Mouse (Mus musculus) hindbrain, embryonic 16.5 days (tissue): ENCODE results near the gene Serpina3n. TPM values are rescaled to one million over a fixed set of nuclear protein-coding genes. Genes with fewer than 3 reads are reported as not detected.
A peak's percentile ranks its signal among the peaks of the same experiment; 100 is the strongest.
"Not testable (repeated sequence)": the region's sequence is repeated elsewhere in the genome, so short reads cannot be mapped to it uniquely, and the experiment has no call there.

Experiments
- ATAC-seq: fragments of 200-750 bp; cut with Nextera tagmentation; 2 replicates; pipeline ENCODE4 v1.8.0; 2017; ENCODE audit warnings: moderate TSS enrichment, moderate library complexity
- H3K27ac ChIP-seq: fragments of 300-500 bp; sonication (generic); 2 replicates; pipeline ENCODE4 v1.5.1; 2014; ENCODE audit warnings: low read depth, mild to moderate bottlenecking, control low read depth, low read length, moderate library complexity
- H3K27me3 ChIP-seq: fragments of 300-500 bp; sonication (generic); replicated peaks from 2 replicates; pipeline ENCODE4 v1.6.1; 2014; ENCODE audit warnings: low read length; ENCODE audit not compliant: control insufficient read depth, insufficient read depth
- H3K36me3 ChIP-seq: fragments of 300-500 bp; sonication (generic); 2 replicates; pipeline ENCODE4 v1.6.1; 2014; ENCODE audit warnings: mild to moderate bottlenecking, low read length, moderate library complexity, mixed read lengths; ENCODE audit not compliant: control insufficient read depth, insufficient read depth
- H3K4me1 ChIP-seq: fragments of 300-500 bp; sonication (generic); 2 replicates; pipeline ENCODE4 v1.6.1; 2014; ENCODE audit warnings: low read depth, low read length; ENCODE audit not compliant: control insufficient read depth, insufficient read depth
- H3K4me2 ChIP-seq: fragments of 300-500 bp; sonication (generic); 2 replicates; pipeline ENCODE4 v1.6.1; 2014; ENCODE audit warnings: mild to moderate bottlenecking, low read length, control low read depth, moderate library complexity
- H3K4me3 ChIP-seq: fragments of 300-500 bp; sonication (generic); 2 replicates; pipeline ENCODE4 v1.5.1; 2014; ENCODE audit warnings: mild to moderate bottlenecking, low read length, control low read depth, moderate library complexity
- H3K9ac ChIP-seq: fragments of 300-500 bp; sonication (generic); 2 replicates; pipeline ENCODE4 v1.6.1; 2014; ENCODE audit warnings: low read depth, mild to moderate bottlenecking, control low read depth, low read length, moderate library complexity
- H3K9me3 ChIP-seq: fragments of 300-500 bp; sonication (generic); 2 replicates; pipeline ENCODE4 v1.6.1; 2014; ENCODE audit warnings: mild to moderate bottlenecking, low read length, moderate library complexity; ENCODE audit not compliant: control insufficient read depth
- WGBS: fragments of 180-500 bp; shearing (Covaris S2); extraction: QIAGEN DNeasy Blood & Tissue Kit; methylation state at CpG from one replicate; pipeline ENCODE4 v1.1.7; 2014; 5-methylcytosine and 5-hydroxymethylcytosine counted together
- polyA plus RNA-seq: library from polyadenylated mRNA; unstranded; fragments of >200 nt; fragmentation: Nextera tagmentation; extraction: Ambion mirVana; gene quantifications from 2 replicates; pipeline ENCODE4 v1.2.1, GENCODE M21; 2015

Serpina3n gene
- polyA plus RNA-seq, 1 experiment from 2014 or later, result 3.4 TPM

DNA sequence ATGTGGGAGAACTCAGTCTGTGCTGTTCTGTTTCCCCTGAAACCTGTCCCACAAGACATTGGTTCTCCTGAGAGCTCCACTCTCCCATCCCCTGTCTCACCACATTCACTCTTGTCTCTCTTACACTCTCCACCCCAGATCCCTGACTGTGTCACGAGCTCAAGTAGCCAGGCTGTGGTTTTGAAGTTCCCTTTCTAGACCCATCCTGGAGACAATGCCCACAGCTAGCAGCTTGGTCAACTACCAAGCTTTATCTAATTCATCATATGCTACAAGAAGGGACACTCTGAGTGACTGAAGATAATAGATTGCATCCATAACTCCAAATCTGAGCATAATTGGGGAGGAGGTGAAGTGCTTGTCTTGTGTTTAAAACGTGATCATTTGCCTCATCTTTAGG lies 15.5 kb upstream of the Serpina3n start:
- not testable (repeated sequence) for H3K4me3 ChIP-seq, H3K36me3 ChIP-seq, H3K4me1 ChIP-seq, H3K27me3 ChIP-seq, H3K9ac ChIP-seq, H3K4me2 ChIP-seq, ATAC-seq, H3K27ac ChIP-seq, H3K9me3 ChIP-seq
- 53% methylated on average over 2 of the region's 2 CpGs for WGBS

DNA sequence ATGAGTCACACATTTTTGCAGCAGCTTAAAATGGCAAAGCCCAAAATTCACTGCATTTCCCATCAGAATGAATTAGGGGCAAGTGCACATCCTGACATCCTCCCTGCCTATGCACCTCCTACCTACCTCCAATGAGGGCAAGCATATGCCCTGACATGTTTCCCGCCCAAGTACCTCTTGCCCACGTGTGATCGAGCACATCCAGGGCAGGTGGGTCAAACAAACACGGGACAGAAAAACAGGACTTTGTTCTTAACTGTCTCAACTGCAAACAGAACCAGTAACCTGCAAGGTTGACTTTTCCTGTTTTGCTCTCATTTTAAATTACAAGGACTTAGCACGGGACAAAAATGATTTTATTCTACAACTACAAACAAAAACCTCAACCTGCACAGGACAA lies 2.6 kb upstream of the Serpina3n start:
- Histone ChIP-seq H3K4me2 (no peak overlapping the region), H3K4me3 (no peak overlapping the region), H3K9me3 (no peaks in the 10 kb centered on the region), H3K27me3 (no peaks in the 10 kb centered on the region), H3K27ac (no peak overlapping the region), H3K9ac (no peak overlapping the region), H3K36me3 (no peaks in the 10 kb centered on the region), H3K4me1 (no peaks in the 10 kb centered on the region; the same call in 1 of the 2 replicates)
- ATAC-seq, result no peak
- WGBS, result 87% methylated on average over 5 of the region's 5 CpGs

DNA sequence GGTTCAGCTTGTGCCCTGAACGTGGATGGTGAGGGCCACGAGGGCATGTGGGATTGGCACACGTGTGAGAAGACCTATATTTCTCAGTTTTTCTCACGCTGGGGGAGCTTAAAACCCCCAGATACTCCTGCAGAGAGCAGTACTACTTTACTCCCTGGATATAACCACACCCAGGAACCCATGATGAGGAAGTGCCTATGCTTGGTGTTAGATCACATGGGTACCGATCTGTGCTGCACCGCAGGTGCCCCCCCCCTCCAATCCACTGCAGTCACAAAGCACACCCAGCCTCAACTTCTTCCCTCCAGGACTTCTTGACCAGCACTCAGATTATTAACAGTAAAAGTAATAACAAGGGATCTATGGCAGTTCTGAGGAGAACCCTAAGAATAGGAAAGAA lies 6.0 kb downstream of the Serpina3n start:
- WGBS, result 87% methylated on average over 6 of the region's 6 CpGs
- Histone ChIP-seq H3K4me1 (no peaks in the 10 kb centered on the region), H3K36me3 (no peaks in the 10 kb centered on the region), H3K27me3 (no peaks in the 10 kb centered on the region), H3K4me2 (no peak overlapping the region), H3K4me3 (no peak overlapping the region), H3K9me3 (no peaks in the 10 kb centered on the region), H3K27ac (no peak overlapping the region), H3K9ac (no peak overlapping the region)
- no peak for ATAC-seq

DNA sequence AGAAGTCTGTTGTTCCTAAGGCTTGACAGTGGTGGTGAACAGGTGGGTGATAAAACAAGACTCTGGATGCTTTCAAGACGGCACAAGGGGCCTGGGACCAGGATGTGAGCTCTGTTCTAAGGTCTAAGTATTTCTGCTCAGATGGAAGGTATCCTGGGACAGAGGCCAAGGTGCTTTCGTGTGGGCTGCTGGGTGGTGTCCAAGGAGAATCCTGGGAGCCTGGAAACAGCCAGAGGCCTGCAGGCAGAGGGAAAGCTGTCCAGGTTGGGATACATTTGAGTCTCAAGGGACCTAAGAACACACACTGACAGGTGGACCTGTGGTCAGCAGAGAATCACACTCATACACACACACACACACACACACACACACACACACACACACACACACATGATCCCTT lies 8.0 kb downstream of the Serpina3n start:
- peaks cover 3% of the 10 kb centered on the region; the same call in 1 of the 2 replicates for H3K4me1 ChIP-seq
- no peak for ATAC-seq
- H3K36me3 ChIP-seq, result no peaks in the 10 kb centered on the region
- H3K4me2 ChIP-seq, result no peak overlapping the region
- no peak overlapping the region for H3K27ac ChIP-seq
- no peaks in the 10 kb centered on the region for H3K27me3 ChIP-seq
- H3K9me3 ChIP-seq, result no peaks in the 10 kb centered on the region
- H3K4me3 ChIP-seq, result no peak overlapping the region
- 72% methylated on average over 2 of the region's 2 CpGs for WGBS
- H3K9ac ChIP-seq, result no peak overlapping the region

DNA sequence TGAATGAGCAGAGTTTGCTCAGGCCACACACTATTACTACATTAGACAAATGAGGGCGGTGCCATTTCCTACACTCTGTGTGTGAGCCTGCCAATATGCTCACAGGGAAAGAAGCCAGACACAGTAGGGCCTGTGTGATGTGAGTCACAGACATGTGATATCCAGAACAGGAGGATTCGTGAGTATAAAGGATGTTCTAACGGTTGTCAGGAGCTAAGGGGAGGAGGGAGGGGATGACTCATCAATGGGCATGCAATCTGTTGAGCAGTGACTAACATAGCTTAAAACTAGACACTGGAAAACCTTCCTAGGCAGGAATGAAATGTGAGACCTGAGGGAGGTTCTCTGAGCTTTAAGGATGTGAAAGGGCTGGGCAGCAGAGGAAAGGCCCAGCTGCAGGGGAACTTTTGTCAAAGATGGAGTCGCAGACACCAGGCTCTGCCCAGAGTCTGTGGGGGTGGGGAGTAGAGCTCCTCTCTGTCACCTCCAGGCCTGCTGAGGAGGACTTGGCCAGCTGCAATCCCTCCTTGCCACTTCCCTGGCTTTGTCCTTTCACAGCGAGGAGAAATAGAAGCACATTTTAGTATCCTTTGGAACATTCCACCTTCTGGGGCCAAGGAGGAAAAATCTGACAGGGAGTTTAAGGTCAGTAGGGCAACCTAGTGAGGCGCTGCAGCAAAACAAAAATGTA lies 9.2 kb downstream of the Serpina3n start:
- H3K4me1 ChIP-seq, result peaks cover 3% of the 10 kb centered on the region; the same call in 1 of the 2 replicates
- no peak overlapping the region for H3K4me3 ChIP-seq
- H3K9me3 ChIP-seq, result no peaks in the 10 kb centered on the region
- no peak overlapping the region for H3K9ac ChIP-seq
- no peak overlapping the region for H3K4me2 ChIP-seq
- no peak for ATAC-seq
- H3K36me3 ChIP-seq, result no peaks in the 10 kb centered on the region
- H3K27ac ChIP-seq, result no peak overlapping the region
- 53% methylated on average over 6 of the region's 6 CpGs for WGBS
- H3K27me3 ChIP-seq, result no peaks in the 10 kb centered on the region

DNA sequence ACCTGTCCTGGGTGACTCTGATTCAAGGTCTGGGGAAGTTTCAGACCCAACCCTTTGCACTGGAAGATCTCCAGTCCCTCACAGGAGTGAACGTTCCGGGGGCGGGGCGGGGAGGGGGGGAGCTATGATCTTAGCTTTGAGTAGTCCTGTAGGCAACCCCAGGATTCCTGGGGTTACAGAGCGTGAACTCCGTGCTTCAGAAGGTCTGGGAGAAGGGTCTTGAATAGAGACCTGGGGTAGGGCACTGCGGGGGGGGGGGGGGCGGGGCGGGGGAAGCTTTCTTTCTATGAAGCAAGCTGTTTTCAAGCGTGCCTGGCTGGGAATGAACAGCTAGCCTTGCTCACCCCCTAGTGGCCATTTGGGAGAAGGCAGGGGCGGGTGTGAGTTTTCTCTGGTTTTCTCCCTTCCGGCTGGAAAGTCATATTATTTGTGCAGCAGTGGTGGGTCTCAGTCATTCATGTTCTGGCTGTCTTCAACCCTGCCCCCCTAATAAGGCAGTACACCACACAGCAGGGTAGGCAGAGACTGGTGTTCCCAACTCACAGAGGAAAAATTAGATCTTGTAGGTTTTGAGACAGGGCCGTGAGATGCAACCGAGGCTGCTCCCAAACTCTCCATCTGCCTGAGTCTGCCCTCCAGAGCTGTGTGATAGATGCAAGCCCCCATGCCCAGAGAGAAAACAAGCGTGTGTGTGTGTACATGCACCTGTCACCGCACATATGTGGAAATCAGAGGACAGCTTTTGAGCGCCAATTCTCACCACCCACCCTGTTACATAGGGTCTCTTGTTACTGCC lies 12.0 kb downstream of the Serpina3n start:
- Histone ChIP-seq H3K27me3 (no peaks in the 10 kb centered on the region), H3K4me1 (peaks cover 3% of the 10 kb centered on the region; the same call in 1 of the 2 replicates), H3K4me2 (peak overlapping the region; percentile 59), H3K27ac (no peak overlapping the region), H3K9me3 (no peaks in the 10 kb centered on the region), H3K9ac (peak overlapping the region; percentile 37; the same call in 1 of the 2 replicates), H3K4me3 (peak overlapping the region; percentile 27), H3K36me3 (no peaks in the 10 kb centered on the region)
- peak; percentile 71 for ATAC-seq
- WGBS, result 18% methylated on average over 12 of the region's 17 CpGs

DNA sequence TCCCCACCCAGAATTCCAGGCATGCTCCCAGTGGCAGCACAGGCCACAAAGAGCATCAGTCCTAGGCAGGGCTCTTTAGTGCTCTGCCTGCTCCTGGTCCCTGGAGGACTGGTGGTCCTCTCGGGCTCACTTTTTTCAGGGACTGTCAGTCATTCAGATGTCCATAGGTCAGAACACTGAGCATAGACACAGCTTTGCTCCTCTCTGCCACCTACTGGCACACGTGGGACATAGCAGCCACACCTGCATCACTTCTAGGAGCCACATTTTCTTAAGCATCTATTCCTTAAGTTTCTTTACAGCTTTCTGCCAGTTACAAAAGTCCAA lies 12.6 kb downstream of the Serpina3n start:
- 9% methylated on average over 2 of the region's 2 CpGs for WGBS
- ATAC-seq, result peak; percentile 21
- Histone ChIP-seq H3K27me3 (no peaks in the 10 kb centered on the region), H3K36me3 (no peaks in the 10 kb centered on the region), H3K27ac (no peak overlapping the region), H3K9ac (no peak overlapping the region), H3K4me3 (no peak overlapping the region), H3K9me3 (no peaks in the 10 kb centered on the region), H3K4me1 (peaks cover 3% of the 10 kb centered on the region; the same call in 1 of the 2 replicates), H3K4me2 (no peak overlapping the region)

DNA sequence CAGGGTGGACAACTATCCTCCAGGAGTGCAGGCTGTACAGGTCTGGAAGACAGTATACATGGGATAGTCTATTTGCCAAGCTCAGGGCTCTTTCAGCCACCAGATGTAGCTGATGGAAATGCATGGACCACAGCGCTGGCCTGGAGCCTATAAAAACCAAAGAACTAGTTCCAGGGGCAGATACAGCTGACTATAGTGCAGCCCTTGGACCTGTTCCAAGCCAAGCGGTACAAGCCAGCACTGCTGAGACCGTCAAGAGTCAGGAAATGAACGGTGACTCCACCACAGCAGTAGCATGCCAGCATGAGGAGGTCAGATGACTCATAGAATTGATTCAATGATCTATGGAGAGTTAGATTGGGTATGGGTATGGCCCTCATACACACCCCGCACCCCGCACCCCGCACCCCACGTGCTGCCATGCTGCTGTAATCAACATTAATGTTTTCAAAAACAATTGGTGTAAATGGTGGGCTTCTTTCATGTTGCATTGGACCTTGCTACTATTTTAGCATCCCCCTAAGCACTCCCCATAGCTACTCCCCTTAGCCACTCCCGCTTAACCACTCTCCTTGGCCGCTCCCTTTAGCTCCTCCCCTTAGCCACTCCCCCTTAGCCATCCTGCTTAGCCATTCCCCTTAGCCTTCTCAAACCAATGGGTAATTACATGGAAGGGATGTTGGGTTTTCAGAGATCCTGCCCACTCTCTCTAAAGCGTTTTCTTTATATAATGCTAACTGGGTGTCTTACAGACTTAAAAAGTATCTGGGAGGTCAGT lies 16.3 kb downstream of the Serpina3n start:
- Histone ChIP-seq H3K4me3 (no peak overlapping the region), H3K9me3 (no peaks in the 10 kb centered on the region), H3K4me1 (peaks cover 3% of the 10 kb centered on the region; the same call in 1 of the 2 replicates), H3K27me3 (no peaks in the 10 kb centered on the region), H3K36me3 (no peaks in the 10 kb centered on the region), H3K27ac (no peak overlapping the region), H3K4me2 (no peak overlapping the region), H3K9ac (no peak overlapping the region)
- no peak for ATAC-seq
- WGBS, result 62% methylated on average over 11 of the region's 11 CpGs

DNA sequence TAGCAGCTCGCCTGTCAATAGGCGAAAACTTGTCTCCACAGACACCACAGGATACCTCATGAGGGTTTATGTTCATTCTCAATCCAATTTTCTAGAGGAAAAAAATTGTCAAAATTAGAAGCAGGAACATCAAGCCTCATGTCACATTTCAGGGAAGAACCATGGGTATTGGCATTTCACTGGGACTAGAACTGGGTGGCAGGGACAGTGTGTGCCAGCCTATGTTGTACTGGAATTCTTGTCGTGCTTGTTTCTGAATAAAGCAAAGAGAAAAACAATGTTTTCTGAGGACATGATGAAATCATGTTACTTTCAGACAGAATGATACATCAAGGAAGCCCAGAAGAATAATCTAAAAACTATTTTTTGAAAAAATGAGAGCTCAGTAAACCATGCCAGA lies 19.1 kb downstream of the Serpina3n start:
- Histone ChIP-seq H3K4me3 (no peak overlapping the region), H3K9me3 (no peaks in the 10 kb centered on the region), H3K4me1 (no peaks in the 10 kb centered on the region), H3K27me3 (no peaks in the 10 kb centered on the region), H3K4me2 (no peak overlapping the region), H3K36me3 (no peaks in the 10 kb centered on the region), H3K27ac (no peak overlapping the region), H3K9ac (no peak overlapping the region)
- no peak for ATAC-seq
- 85% methylated on average over 3 of the region's 3 CpGs for WGBS
